Mouse (Mus musculus) neural tube, embryonic 14.5 days (tissue): ENCODE data around the gene Khk. TPM values are rescaled to one million over a fixed set of nuclear protein-coding genes. Genes with fewer than 3 reads are reported as not detected.

Experiments used
- ATAC-seq: fragments of 200-750 bp; cut with Nextera tagmentation; 2 replicates; pipeline ENCODE4 v1.8.0; 2017; ENCODE audit warnings: low read depth, mild to moderate bottlenecking, moderate TSS enrichment, moderate library complexity
- H3K27ac ChIP-seq: fragments of 300-500 bp; sonication (generic); 2 replicates; pipeline ENCODE4 v1.5.1; 2014; ENCODE audit warnings: low read depth, mild to moderate bottlenecking, control low read depth, low read length, moderate library complexity, mixed read lengths
- H3K27me3 ChIP-seq: fragments of 300-500 bp; sonication (generic); 2 replicates; pipeline ENCODE4 v1.6.1; 2014; ENCODE audit warnings: low read length; ENCODE audit not compliant: control insufficient read depth, insufficient read depth
- H3K36me3 ChIP-seq: fragments of 300-500 bp; sonication (generic); 2 replicates; pipeline ENCODE4 v1.6.1; 2014; ENCODE audit warnings: low read length, mixed read lengths; ENCODE audit not compliant: control insufficient read depth, insufficient read depth
- H3K4me1 ChIP-seq: fragments of 300-500 bp; sonication (generic); 2 replicates; pipeline ENCODE4 v1.6.1; 2014; ENCODE audit warnings: low read length; ENCODE audit not compliant: control insufficient read depth, insufficient read depth
- H3K4me2 ChIP-seq: fragments of 300-500 bp; sonication (generic); 2 replicates; pipeline ENCODE4 v1.6.1; 2014; ENCODE audit warnings: mild to moderate bottlenecking, low read depth, low read length, control low read depth
- H3K4me3 ChIP-seq: fragments of 300-500 bp; sonication (generic); 2 replicates; pipeline ENCODE4 v1.5.1; 2014; ENCODE audit warnings: low read depth, low read length, control low read depth, mixed read lengths
- H3K9ac ChIP-seq: fragments of 300-500 bp; sonication (generic); replicated peaks from 2 replicates; pipeline ENCODE4 v1.6.1; 2014; ENCODE audit warnings: low read depth, mild to moderate bottlenecking, control low read depth, low read length, mixed read lengths
- H3K9me3 ChIP-seq: fragments of 300-500 bp; sonication (generic); 2 replicates; pipeline ENCODE4 v1.6.1; 2016; ENCODE audit warnings: low read length; ENCODE audit not compliant: control insufficient read depth
- WGBS: fragments of 180-500 bp; shearing (Covaris S2); extraction: QIAGEN DNeasy Blood & Tissue Kit; methylation state at CpG from one replicate; pipeline ENCODE4 v1.1.7; 2014; 5-methylcytosine and 5-hydroxymethylcytosine counted together
- polyA plus RNA-seq: library from polyadenylated mRNA; unstranded; fragments of >200 nt; fragmentation: Nextera tagmentation; extraction: Ambion mirVana; gene quantifications from 2 replicates; pipeline ENCODE4 v1.2.1, GENCODE M21; 2014

The Khk gene
- polyA plus RNA-seq, 1 experiment from 2014 or later = 8.3 TPM

GRCm38 (mm10) chr5:30925217-30925616 is 4.0 kb downstream of the Khk start:
- H3K4me2 ChIP-seq = no peak overlapping the region
- no peak overlapping the region for H3K4me3 ChIP-seq
- WGBS = 94% methylated on average over 5 of the region's 5 CpGs
- no peaks in the 10 kb centered on the region for H3K9me3 ChIP-seq
- no peaks in the 10 kb centered on the region for H3K27me3 ChIP-seq
- ATAC-seq = no peak
- no peak overlapping the region for H3K9ac ChIP-seq
- H3K36me3 ChIP-seq = no peaks in the 10 kb centered on the region
- no peak overlapping the region for H3K27ac ChIP-seq
- H3K4me1 ChIP-seq = peaks cover 11% of the 10 kb centered on the region; the same call in 1 of the 2 replicates

- no peak for ATAC-seq
- 87% methylated on average over 2 of the region's 2 CpGs for WGBS
These were observed 4.8 kb downstream of the Khk start for GRCm38 (mm10) chr5:30926073-30926472.

GRCm38 (mm10) chr5:30927945-30928529 is 6.8 kb downstream of the Khk start:
- H3K9ac ChIP-seq = no peak overlapping the region
- no peak overlapping the region for H3K27ac ChIP-seq
- no peaks in the 10 kb centered on the region for H3K27me3 ChIP-seq
- H3K36me3 ChIP-seq = no peaks in the 10 kb centered on the region; the same call in 1 of the 2 replicates
- ATAC-seq = peak; percentile 69; the same call in 1 of the 2 replicates
- no peak overlapping the region for H3K4me3 ChIP-seq
- H3K4me1 ChIP-seq = no peaks in the 10 kb centered on the region
- WGBS = 44% methylated on average over 7 of the region's 7 CpGs
- H3K4me2 ChIP-seq = peak overlapping the region; percentile 3; the same call in 1 of the 2 replicates
- H3K9me3 ChIP-seq = no peaks in the 10 kb centered on the region

More at GRCm38 (mm10) chr5:30926073-30926472, 4.8 kb downstream of the Khk start:
- Histone ChIP-seq H3K4me1 (peaks cover 9% of the 10 kb centered on the region; the same call in 1 of the 2 replicates), H3K27me3 (no peaks in the 10 kb centered on the region), H3K27ac (no peak overlapping the region), H3K9me3 (no peaks in the 10 kb centered on the region), H3K36me3 (no peaks in the 10 kb centered on the region), H3K9ac (no peak overlapping the region), H3K4me2 (no peak overlapping the region), H3K4me3 (no peak overlapping the region)

- no peak overlapping the region for H3K4me3 ChIP-seq
- no peak for ATAC-seq
- 46% methylated on average over 4 of the region's 4 CpGs for WGBS
- H3K27ac ChIP-seq = no peak overlapping the region
- H3K27me3 ChIP-seq = no peaks in the 10 kb centered on the region
- no peak overlapping the region for H3K4me2 ChIP-seq
- H3K9ac ChIP-seq = no peak overlapping the region
- no peaks in the 10 kb centered on the region for H3K4me1 ChIP-seq
- no peaks in the 10 kb centered on the region for H3K9me3 ChIP-seq
- H3K36me3 ChIP-seq = no peaks in the 10 kb centered on the region; the same call in 1 of the 2 replicates
These were observed 8.9 kb downstream of the Khk start for GRCm38 (mm10) chr5:30930121-30930520.

- no peak overlapping the region for H3K4me2 ChIP-seq
- ATAC-seq = no peak
- H3K9ac ChIP-seq = no peak overlapping the region
- H3K4me1 ChIP-seq = no peaks in the 10 kb centered on the region
- no peak overlapping the region for H3K4me3 ChIP-seq
- H3K27me3 ChIP-seq = no peaks in the 10 kb centered on the region
- H3K27ac ChIP-seq = no peak overlapping the region
- 78% methylated on average over 6 of the region's 6 CpGs for WGBS
- H3K36me3 ChIP-seq = no peaks in the 10 kb centered on the region; the same call in 1 of the 2 replicates
- H3K9me3 ChIP-seq = no peaks in the 10 kb centered on the region
These were observed 9.6 kb downstream of the Khk start for GRCm38 (mm10) chr5:30930846-30931245.

GRCm38 (mm10) chr5:30931378-30931777 is 10.1 kb downstream of the Khk start:
- 84% methylated on average over 4 of the region's 4 CpGs for WGBS
- H3K4me3 ChIP-seq = no peak overlapping the region
- no peak overlapping the region for H3K27ac ChIP-seq
- ATAC-seq = no peak
- H3K9ac ChIP-seq = no peak overlapping the region
- no peaks in the 10 kb centered on the region for H3K27me3 ChIP-seq
- no peaks in the 10 kb centered on the region; the same call in 1 of the 2 replicates for H3K36me3 ChIP-seq
- no peaks in the 10 kb centered on the region for H3K9me3 ChIP-seq
- no peaks in the 10 kb centered on the region for H3K4me1 ChIP-seq
- H3K4me2 ChIP-seq = no peak overlapping the region

- 71% methylated on average over 5 of the region's 5 CpGs for WGBS
- Histone ChIP-seq H3K4me1 (no peaks in the 10 kb centered on the region), H3K4me3 (no peak overlapping the region), H3K9me3 (no peaks in the 10 kb centered on the region), H3K4me2 (no peak overlapping the region), H3K36me3 (no peaks in the 10 kb centered on the region; the same call in 1 of the 2 replicates), H3K9ac (no peak overlapping the region), H3K27ac (no peak overlapping the region), H3K27me3 (no peaks in the 10 kb centered on the region)
- ATAC-seq = no peak
These were observed 12.5 kb downstream of the Khk start for GRCm38 (mm10) chr5:30933705-30934104.

- ATAC-seq = no peak
- 93% methylated on average over 5 of the region's 5 CpGs for WGBS
These were observed 13.7 kb downstream of the Khk start for GRCm38 (mm10) chr5:30934725-30935461.

GRCm38 (mm10) chr5:30943004-30943403 is 21.8 kb downstream of the Khk start:
- H3K27ac ChIP-seq = no peak overlapping the region
- H3K9ac ChIP-seq = no peak overlapping the region
- H3K27me3 ChIP-seq = no peaks in the 10 kb centered on the region
- no peaks in the 10 kb centered on the region for H3K36me3 ChIP-seq
- 0 out of 2 replicates have a peak, but pooled peaks cover 3% of the 10 kb centered on the region for H3K4me1 ChIP-seq
- H3K4me3 ChIP-seq = no peak overlapping the region
- no peak overlapping the region for H3K4me2 ChIP-seq
- no peak for ATAC-seq
- H3K9me3 ChIP-seq = no peaks in the 10 kb centered on the region
- WGBS = 96% methylated on average over 2 of the region's 2 CpGs

More at GRCm38 (mm10) chr5:30934725-30935461, 13.7 kb downstream of the Khk start:
- no peak overlapping the region for H3K4me2 ChIP-seq
- H3K9me3 ChIP-seq = no peaks in the 10 kb centered on the region
- H3K27ac ChIP-seq = no peak overlapping the region
- no peaks in the 10 kb centered on the region for H3K27me3 ChIP-seq
- H3K36me3 ChIP-seq = no peaks in the 10 kb centered on the region; the same call in 1 of the 2 replicates
- no peaks in the 10 kb centered on the region for H3K4me1 ChIP-seq
- H3K4me3 ChIP-seq = no peak overlapping the region
- no peak overlapping the region for H3K9ac ChIP-seq
